Mouse (Mus musculus) cerebellum, postnatal 4 days (tissue): Measurements from ENCODE around the gene Gdf11.
A peak's percentile ranks its signal among the peaks of the same experiment; 100 is the strongest.

Experiments used
- DNase-seq, 2 experiments: peaks; one replicate each; pipeline ENCODE4 v3.0.0; 2022; ENCODE audit warnings: low spot score in 2 of 2, mixed read lengths in 1 of 2

Gdf11 gene

GRCm38 (mm10) chr10:128895437-128895836, 3.9 kb upstream of the Gdf11 start:
- peak; percentile 46 to 81 for DNase-seq

- DNase-seq = no peak
Observed at GRCm38 (mm10) chr10:128892246-128892645, 728 bp upstream of the Gdf11 start.

- no peak for DNase-seq
Observed at GRCm38 (mm10) chr10:128890383-128891295, 879 bp downstream of the Gdf11 start.

- DNase-seq = no peak
Observed at GRCm38 (mm10) chr10:128889846-128890245, 1.7 kb downstream of the Gdf11 start.

GRCm38 (mm10) chr10:128888941-128889827, 2.3 kb downstream of the Gdf11 start:
- no peak for DNase-seq

- DNase-seq = no peak
Observed at GRCm38 (mm10) chr10:128882067-128882466, 9.5 kb downstream of the Gdf11 start.

- DNase-seq = no peak
Observed at GRCm38 (mm10) chr10:128878811-128879210, 12.7 kb downstream of the Gdf11 start.

- DNase-seq = no peak
Observed at GRCm38 (mm10) chr10:128878291-128878690, 13.2 kb downstream of the Gdf11 start.

GRCm38 (mm10) chr10:128870341-128870740, 21.2 kb downstream of the Gdf11 start:
- no peak for DNase-seq

GRCm38 (mm10) chr10:128866518-128866917, 25.0 kb downstream of the Gdf11 start:
- no peak for DNase-seq

- DNase-seq = no peak
Observed at GRCm38 (mm10) chr10:128866042-128866441, 25.5 kb downstream of the Gdf11 start.

GRCm38 (mm10) chr10:128861176-128861575, 30.3 kb downstream of the Gdf11 start:
- DNase-seq = no peak

- DNase-seq = no peak
Observed at GRCm38 (mm10) chr10:128850339-128850738, 41.2 kb downstream of the Gdf11 start.

- DNase-seq = no peak
Observed at GRCm38 (mm10) chr10:128848426-128848825, 43.1 kb downstream of the Gdf11 start.

- no peak for DNase-seq
Observed at GRCm38 (mm10) chr10:128846664-128847063, 44.9 kb downstream of the Gdf11 start.

GRCm38 (mm10) chr10:128845516-128845915, 46.0 kb downstream of the Gdf11 start:
- DNase-seq = no peak

- DNase-seq = no peak
Observed at GRCm38 (mm10) chr10:128843260-128843659, 48.3 kb downstream of the Gdf11 start.

- no peak for DNase-seq
Observed at GRCm38 (mm10) chr10:128840612-128841011, 50.9 kb downstream of the Gdf11 start.

- DNase-seq = no peak
Observed at GRCm38 (mm10) chr10:128839434-128839833, 52.1 kb downstream of the Gdf11 start.

GRCm38 (mm10) chr10:128837400-128837799, 54.1 kb downstream of the Gdf11 start:
- DNase-seq = no peak
